Mouse (Mus musculus): ENCODE measurements at regions not wholly inside any gene's neighbourhood (a gene's known extent, or its start where the extent isn't known, plus 50 kb on each side); places are given as distances from the start of the nearest gene placed in this dataset.
A peak's percentile ranks its signal among the peaks of the same experiment; 100 is the strongest.

GRCm38 (mm10) chr2:144172100-144172770, 98.2 kb upstream of the Mgme1 start:
- DNase-seq = peak; percentile 61 to 76

- no peak for DNase-seq
These were observed 96.9 kb upstream of the Mgme1 start for GRCm38 (mm10) chr2:144173358-144174106.

GRCm38 (mm10) chr2:144174366-144175035, 96.0 kb upstream of the Mgme1 start:
- DNase-seq = no peak

- no peak for DNase-seq
These were observed 93.8 kb upstream of the Mgme1 start for GRCm38 (mm10) chr2:144176508-144177170.

- no peak for DNase-seq
These were observed 93.2 kb upstream of the Mgme1 start for GRCm38 (mm10) chr2:144177268-144177667.

GRCm38 (mm10) chr2:144177920-144178319, 92.5 kb upstream of the Mgme1 start:
- no peak for DNase-seq

- peak in 1 of 2 experiments; percentile 45 for DNase-seq
These were observed 88.4 kb upstream of the Mgme1 start for GRCm38 (mm10) chr2:144182108-144182507.

GRCm38 (mm10) chr2:144182542-144182941, 87.9 kb upstream of the Mgme1 start:
- no peak for DNase-seq

GRCm38 (mm10) chr2:144183371-144183944, 87.0 kb upstream of the Mgme1 start:
- DNase-seq = peak; percentile 49 to 71

GRCm38 (mm10) chr2:144185175-144185574, 85.3 kb upstream of the Mgme1 start:
- DNase-seq = no peak

GRCm38 (mm10) chr2:144186426-144186825, 84.0 kb upstream of the Mgme1 start:
- DNase-seq = no peak

GRCm38 (mm10) chr2:144188076-144188475, 82.4 kb upstream of the Mgme1 start:
- no peak for DNase-seq

- DNase-seq = no peak
These were observed 82.0 kb upstream of the Mgme1 start for GRCm38 (mm10) chr2:144188485-144188884.

GRCm38 (mm10) chr2:144189756-144190155, 80.7 kb upstream of the Mgme1 start:
- DNase-seq = no peak

- DNase-seq = no peak
These were observed 79.4 kb upstream of the Mgme1 start for GRCm38 (mm10) chr2:144191018-144191417.

- DNase-seq = no peak
These were observed 78.8 kb upstream of the Mgme1 start for GRCm38 (mm10) chr2:144191707-144192106.

- no peak for DNase-seq
These were observed 78.0 kb upstream of the Mgme1 start for GRCm38 (mm10) chr2:144192428-144192827.

- DNase-seq = no peak
These were observed 74.6 kb upstream of the Mgme1 start for GRCm38 (mm10) chr2:144195851-144196250.

GRCm38 (mm10) chr2:144197139-144197538, 73.3 kb upstream of the Mgme1 start:
- peak in 1 of 2 experiments; percentile 20 for DNase-seq

- DNase-seq = no peak
These were observed 72.0 kb upstream of the Mgme1 start for GRCm38 (mm10) chr2:144198326-144199051.

All from lung, adult 18-20 months (tissue).